Mouse (Mus musculus): ENCODE results near the gene Hist1h2ae. TPM values are rescaled to one million over a fixed set of nuclear protein-coding genes. Genes with fewer than 3 reads are reported as not detected.
A peak's percentile ranks its signal among the peaks of the same experiment; 100 is the strongest.
"Not testable (repeated sequence)": the region's sequence is repeated elsewhere in the genome, so short reads cannot be mapped to it uniquely, and the experiment has no call there.

Gene Hist1h2ae
- polyA plus RNA-seq, 1 experiment from 2014 or later, result 0.72 TPM

DNA sequence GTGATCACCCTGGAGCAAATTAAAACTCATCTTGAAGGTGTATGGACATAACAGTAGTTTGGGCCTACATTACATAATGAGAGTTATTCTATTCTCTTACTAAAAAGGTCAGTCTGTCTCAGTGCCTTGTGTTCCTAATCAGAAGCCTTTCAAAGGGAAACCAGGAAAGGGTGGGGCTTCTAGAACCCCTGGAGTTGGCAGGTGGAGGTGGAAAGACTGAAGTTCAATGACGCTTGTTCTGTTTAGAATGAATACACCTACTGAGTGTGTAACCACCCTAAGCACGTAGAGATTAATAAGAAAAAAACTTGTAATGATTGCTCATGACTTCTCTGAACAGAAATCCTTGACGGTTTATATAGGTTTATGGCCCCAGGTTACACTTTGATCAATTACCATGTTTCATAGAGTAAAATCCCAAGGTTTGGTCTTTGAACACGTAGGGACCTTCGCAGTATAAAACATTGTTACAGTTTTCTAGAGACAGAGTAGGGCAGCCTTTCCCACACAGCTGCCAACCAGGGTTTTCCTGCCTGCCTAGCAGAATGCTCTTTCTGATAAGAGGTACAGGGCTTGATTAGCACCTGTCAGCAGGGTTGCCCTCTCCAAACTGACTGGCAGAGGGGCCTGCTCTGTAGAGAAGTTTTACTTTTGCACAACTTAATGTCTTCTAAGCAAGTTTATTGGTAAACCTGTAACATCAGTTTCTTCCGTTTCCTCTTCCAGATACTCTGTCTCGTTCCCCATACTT is 24.8 kb upstream of the Hist1h2ae start:
- in situ Hi-C loops (cut with MboI; ENCODE audit: low pct_unique_long_range_greater_than_20kb), result loop anchor here (5.0 kb wide), 2 partner anchors 63 to 163 kb away; partner anchors contain the start of genes Hist1h2af and Hist1h4h
- ATAC-seq, result no peak
- H3K27me3 ChIP-seq, result no peaks in the 10 kb centered on the region
- POLR2A ChIA-PET, result no interaction called here
- CTCF ChIA-PET, result no interaction called here
- TF ChIP-seq CTCF (IDR thresholded peaks at IDR 0.05), result no peak
- no peak for DNase-seq (ENCODE audit: low read depth, low spot score)

DNA sequence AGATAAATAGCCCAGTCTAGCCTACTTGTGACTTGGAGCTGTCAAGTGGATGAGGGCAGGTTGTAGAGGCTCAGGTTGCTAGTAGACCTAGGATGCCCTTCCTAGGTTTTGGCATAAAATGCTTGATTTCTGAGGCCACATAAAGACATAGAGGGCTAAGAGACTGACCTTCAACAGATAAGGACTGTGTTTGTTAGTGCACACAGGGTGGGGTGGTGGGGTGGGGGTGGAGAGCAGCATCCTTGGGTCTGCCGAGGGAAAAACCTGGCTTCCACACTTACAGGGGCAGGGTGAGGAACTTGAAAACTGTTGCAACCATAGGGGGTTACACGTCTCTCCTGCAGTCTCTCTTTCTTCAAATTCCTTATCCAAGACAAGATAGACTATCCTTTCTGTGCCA is 24.2 kb upstream of the Hist1h2ae start:
- ChIA-PET POLR2A (no interaction called here), CTCF (no interaction called here)
- no peak for ATAC-seq
- no peak for TF ChIP-seq CTCF (IDR thresholded peaks at IDR 0.05)
- no peaks in the 10 kb centered on the region for H3K27me3 ChIP-seq
- in situ Hi-C loops (cut with MboI; ENCODE audit: low pct_unique_long_range_greater_than_20kb), result loop anchor here (5.0 kb wide), 2 partner anchors 63 to 163 kb away; partner anchors contain the start of genes Hist1h2af and Hist1h4h
- no peak for DNase-seq (ENCODE audit: low read depth, low spot score)

GRCm38 (mm10) chr13:23593051-23593770 is 22.2 kb upstream of the Hist1h2ae start:
- ATAC-seq, result no peak

GRCm38 (mm10) chr13:23592614-23593013 is 21.6 kb upstream of the Hist1h2ae start:
- in situ Hi-C loops (cut with MboI; ENCODE audit: low pct_unique_long_range_greater_than_20kb), result no loop called here
- ATAC-seq, result no peak
- ChIA-PET CTCF (no interaction called here), POLR2A (no interaction called here)
- TF ChIP-seq CTCF (IDR thresholded peaks at IDR 0.05), result no peak
- DNase-seq (ENCODE audit: low read depth, low spot score), result no peak
- no peaks in the 10 kb centered on the region for H3K27me3 ChIP-seq

More at GRCm38 (mm10) chr13:23593051-23593770, 22.2 kb upstream of the Hist1h2ae start:
- no peak for TF ChIP-seq CTCF (IDR thresholded peaks at IDR 0.05)
- ChIA-PET POLR2A (interaction anchor here (1.6 kb wide), 1 partner anchor 8 kb away, joined by 3 read pairs; no protein-coding TSS in a partner anchor), CTCF (interaction anchor here (0.9 to 1.3 kb wide), 2 partner anchors 9 to 11 kb away, joined by 4 to 6 read pairs; no protein-coding TSS in a partner anchor)
- H3K27me3 ChIP-seq, result no peaks in the 10 kb centered on the region
- no peak for DNase-seq (ENCODE audit: low read depth, low spot score)
- in situ Hi-C loops (cut with MboI; ENCODE audit: low pct_unique_long_range_greater_than_20kb), result no loop called here

GRCm38 (mm10) chr13:23591886-23592285 is 20.9 kb upstream of the Hist1h2ae start:
- CTCF ChIA-PET; POLR2A ChIA-PET; H3K27me3 ChIP-seq; in situ Hi-C loops (cut with MboI; ENCODE audit: low pct_unique_long_range_greater_than_20kb); DNase-seq (ENCODE audit: low read depth, low spot score); ATAC-seq: not testable (repeated sequence)

- POLR2A ChIA-PET, result interaction anchor here (0.8 to 0.9 kb wide), 2 partner anchors 9 to 14 kb away, joined by 3 read pairs; no protein-coding TSS in a partner anchor
- DNase-seq (ENCODE audit: low read depth, low spot score) (no peak), ATAC-seq (no peak)
- CTCF ChIA-PET, result interaction anchor here (1.1 kb wide), 1 partner anchor 30 kb away, joined by 4 read pairs; the partner anchor contains the start of gene Hist1h2be
- TF ChIP-seq CTCF (IDR thresholded peaks at IDR 0.05), result no peak
- in situ Hi-C loops (cut with MboI; ENCODE audit: low pct_unique_long_range_greater_than_20kb), result no loop called here
- H3K27me3 ChIP-seq, result no peaks in the 10 kb centered on the region
Measured at GRCm38 (mm10) chr13:23591206-23591605, 20.2 kb upstream of the Hist1h2ae start.

- no peaks in the 10 kb centered on the region for H3K27me3 ChIP-seq
- no peak for TF ChIP-seq CTCF (IDR thresholded peaks at IDR 0.05)
- CTCF ChIA-PET, result interaction anchor here (1.1 to 1.8 kb wide), 3 partner anchors 10 to 29 kb away, joined by 3 to 7 read pairs (median 5); no protein-coding TSS in a partner anchor
- DNase-seq (ENCODE audit: low read depth, low spot score) (no peak), ATAC-seq (no peak)
- in situ Hi-C loops (cut with MboI; ENCODE audit: low pct_unique_long_range_greater_than_20kb), result loop anchor here (5.0 to 10.0 kb wide), 2 partner anchors 95 to 1552 kb away; partner anchors contain the start of genes Hist1h2ac, Hist1h2ah, Hist1h2bc and Hist1h2bk
- POLR2A ChIA-PET, result interaction anchor here (1.7 kb wide), 1 partner anchor 97 kb away, joined by 4 read pairs; the partner anchor contains the start of genes Hist1h2ac and Hist1h2bc
Measured at GRCm38 (mm10) chr13:23586940-23587225, 15.9 kb upstream of the Hist1h2ae start.

DNA sequence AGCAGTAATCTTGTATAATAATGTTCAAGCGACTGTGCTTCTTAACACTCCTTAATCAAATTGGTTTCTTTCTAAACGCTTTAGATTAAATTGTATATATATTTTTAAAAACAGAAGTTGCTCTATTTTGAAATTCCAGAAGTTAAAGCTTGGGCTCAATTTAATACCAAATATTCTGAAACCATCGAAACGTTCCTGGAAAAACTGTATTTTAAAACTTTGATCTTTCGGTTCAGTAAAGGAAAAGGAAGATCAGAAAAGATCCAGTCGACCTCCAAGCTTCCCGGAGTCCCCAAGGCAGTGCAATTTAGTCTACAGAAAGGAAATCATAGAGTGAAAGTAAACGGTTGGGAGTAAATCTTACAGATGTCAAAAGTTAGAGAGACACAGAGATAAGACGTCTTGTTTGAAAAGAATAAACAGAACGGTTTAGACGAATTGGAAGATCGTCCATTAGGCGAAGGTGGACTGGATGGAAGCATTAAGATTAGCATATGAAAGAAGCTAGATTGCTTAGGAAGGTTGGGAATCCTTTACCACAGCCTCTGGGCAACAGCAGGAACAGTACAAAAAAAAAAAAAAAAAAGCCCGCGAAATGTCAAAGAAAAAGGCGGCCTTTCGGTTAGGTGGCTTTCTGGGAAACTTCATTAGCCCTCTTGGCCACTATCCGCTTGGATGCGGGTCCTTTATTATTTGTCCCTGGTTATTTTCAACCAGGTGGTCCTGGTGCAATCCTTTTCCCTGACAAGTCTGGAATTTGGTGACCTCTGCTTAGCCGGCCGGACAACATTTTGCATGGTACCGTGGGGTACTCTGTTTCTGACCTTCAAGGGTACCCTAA is 15.3 kb upstream of the Hist1h2ae start:
- no peak for TF ChIP-seq CTCF (IDR thresholded peaks at IDR 0.05)
- DNase-seq (ENCODE audit: low read depth, low spot score) (no peak), ATAC-seq (no peak)
- CTCF ChIA-PET, result interaction anchor here (1.1 to 1.8 kb wide), 3 partner anchors 9 to 30 kb away, joined by 3 to 7 read pairs (median 5); no protein-coding TSS in a partner anchor
- H3K27me3 ChIP-seq, result no peaks in the 10 kb centered on the region
- POLR2A ChIA-PET, result interaction anchor here (0.5 to 1.7 kb wide), 3 partner anchors 32 to 1804 kb away, joined by 3 to 4 read pairs (median 3); partner anchors contain the start of genes Hist1h2ac and Hist1h2bc
- in situ Hi-C loops (cut with MboI; ENCODE audit: low pct_unique_long_range_greater_than_20kb), result loop anchor here (5.0 to 10.0 kb wide), 2 partner anchors 96 to 1552 kb away; partner anchors contain the start of genes Hist1h2ac, Hist1h2ah, Hist1h2bc and Hist1h2bk

GRCm38 (mm10) chr13:23585442-23586098 is 14.6 kb upstream of the Hist1h2ae start:
- in situ Hi-C loops (cut with MboI; ENCODE audit: low pct_unique_long_range_greater_than_20kb), result loop anchor here (5.0 to 10.0 kb wide), 2 partner anchors 97 to 1551 kb away; partner anchors contain the start of genes Hist1h2ac, Hist1h2ah, Hist1h2bc and Hist1h2bk
- not testable (repeated sequence) for H3K27me3 ChIP-seq
- DNase-seq (ENCODE audit: low read depth, low spot score) (peak; percentile 86), ATAC-seq (peak; percentile 86)
- ChIA-PET POLR2A (interaction anchor here (0.8 to 2.0 kb wide), 5 partner anchors 9 to 112 kb away, joined by 3 to 6 read pairs (median 4); partner anchors contain the start of genes Hist1h2ac and Hist1h2bc), CTCF (interaction anchor here (1.8 kb wide), 1 partner anchor 12 kb away, joined by 7 read pairs; no protein-coding TSS in a partner anchor)

Data from Patski (cell line).